Mouse (Mus musculus) spleen, adult 2 months (tissue): ENCODE measurements around the gene Hecw2. TPM values are rescaled to one million over a fixed set of nuclear protein-coding genes. Genes with fewer than 3 reads are reported as not detected.

Experiments
- DNase-seq, 2 experiments: peaks; one replicate each; pipeline versions ENCODE4 v3.0.0 to v3.0.0-alpha.2; 2012 to 2021; ENCODE audit warnings: low spot score in 2 of 2, low read depth in 1 of 2
- H3K27ac ChIP-seq: fragments of 200-500 bp; 2 replicates; pipeline ENCODE4 v1.5.1; 2012; ENCODE audit warnings: low read length, inconsistent platforms; ENCODE audit not compliant: insufficient read depth
- H3K27me3 ChIP-seq: fragments of 200-500 bp; 2 replicates; pipeline ENCODE4 v1.6.1; 2012; ENCODE audit warnings: mild to moderate bottlenecking, moderate library complexity, low read length, inconsistent platforms; ENCODE audit not compliant: control insufficient read depth, insufficient read depth
- H3K36me3 ChIP-seq: fragments of 200-500 bp; 2 replicates; pipeline ENCODE4 v1.6.1; 2012; ENCODE audit warnings: mild to moderate bottlenecking, low read length, inconsistent platforms; ENCODE audit not compliant: control insufficient read depth, insufficient read depth
- H3K4me1 ChIP-seq: fragments of 200-500 bp; 2 replicates; pipeline ENCODE4 v1.6.1; 2011; ENCODE audit warnings: inconsistent platforms; ENCODE audit not compliant: control insufficient read depth, insufficient read depth, insufficient read length
- H3K4me3 ChIP-seq: fragments of 200-500 bp; 2 replicates; pipeline ENCODE4 v1.5.1; 2011; ENCODE audit warnings: mild to moderate bottlenecking, inconsistent platforms; ENCODE audit not compliant: insufficient read depth, insufficient read length; ENCODE audit errors: extremely low read depth
- CTCF ChIP-seq: fragments of 200-500 bp; IDR thresholded peaks from 2 replicates; pipeline ENCODE4 v1.5.1; 2011; ENCODE audit warnings: mild to moderate bottlenecking, inconsistent platforms; ENCODE audit not compliant: insufficient read depth, insufficient read length, insufficient replicate concordance; ENCODE audit errors: extremely low read depth
- POLR2A ChIP-seq: fragments of 200-500 bp; IDR thresholded peaks from 2 replicates; pipeline ENCODE4 v1.6.1; 2011; ENCODE audit warnings: low read depth, low read length, inconsistent platforms
- WGBS: fragments of 180-500 bp; shearing (Covaris S2); methylation state at CpG from one replicate; pipeline ENCODE4 v1.1.7; 2018; 5-methylcytosine and 5-hydroxymethylcytosine counted together
- polyA plus RNA-seq: library from polyadenylated mRNA; depleted of rRNA; stranded (reverse); fragments of >200 nt; gene quantifications from 2 replicates; pipeline ENCODE4 v1.2.3, GENCODE M21; 2012

Gene Hecw2
- polyA plus RNA-seq, 1 experiment, result 0.19 TPM

DNA sequence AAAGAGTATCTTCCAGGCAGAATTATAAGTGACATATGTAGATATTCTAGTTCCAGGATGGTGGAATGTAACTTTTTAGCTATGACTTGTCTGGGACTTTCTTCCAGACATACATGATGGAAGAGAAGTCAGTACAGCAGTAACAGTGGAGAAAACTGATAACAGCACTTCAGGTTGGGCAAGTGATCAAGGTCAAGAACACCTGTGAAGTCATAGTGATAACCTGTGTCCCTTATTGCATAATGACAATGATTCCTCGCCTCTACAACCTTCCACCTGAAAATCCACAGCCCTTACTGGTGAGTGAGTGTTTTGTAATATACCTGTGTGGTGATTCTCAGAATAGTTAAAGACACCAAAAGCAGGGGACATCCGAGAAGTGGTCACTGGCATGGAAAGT lies 400.7 kb downstream of the Hecw2 start:
- Histone ChIP-seq H3K4me1 (peaks cover 26% of the 10 kb centered on the region), H3K27ac (no peak overlapping the region), H3K27me3 (no peaks in the 10 kb centered on the region), H3K36me3 (no peaks in the 10 kb centered on the region), H3K4me3 (no peak overlapping the region)
- TF ChIP-seq CTCF (no peak), POLR2A (no peak)
- no peak for DNase-seq
- WGBS, result 89% methylated on average over 2 of the region's 2 CpGs

DNA sequence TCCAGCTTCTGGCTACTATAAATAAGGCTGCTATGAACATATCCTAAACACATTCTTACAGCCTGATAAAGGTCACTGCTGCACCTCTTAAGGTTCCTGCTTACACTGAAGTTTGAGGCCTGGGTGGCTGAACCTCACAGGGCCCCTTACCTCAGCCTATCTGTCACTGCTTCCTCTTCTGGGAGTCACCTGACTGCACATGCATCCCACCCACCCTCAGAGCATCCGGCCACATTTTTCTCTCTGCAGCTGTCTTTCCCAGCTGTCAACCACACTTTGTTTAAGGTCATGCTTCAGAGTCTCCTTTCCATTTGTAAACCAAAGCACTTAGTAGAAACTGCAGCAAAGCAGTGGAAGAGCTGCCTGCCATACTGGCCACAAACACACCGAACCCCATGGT lies 403.6 kb downstream of the Hecw2 start:
- H3K27me3 ChIP-seq, result no peaks in the 10 kb centered on the region
- DNase-seq, result peak; percentile 86 to 95
- H3K4me3 ChIP-seq, result peak overlapping the region; percentile 21; the same call in 1 of the 2 replicates
- peak overlapping the region; percentile 95 for H3K27ac ChIP-seq
- WGBS, result 15% methylated on average over 2 of the region's 2 CpGs
- H3K36me3 ChIP-seq, result no peaks in the 10 kb centered on the region
- TF ChIP-seq CTCF, result no peak
- TF ChIP-seq POLR2A, result peak; percentile 52
- H3K4me1 ChIP-seq, result peaks cover 37% of the 10 kb centered on the region; the same call in 1 of the 2 replicates

GRCm38 (mm10) chr1:53784721-53785418 lies 410.1 kb downstream of the Hecw2 start, which contains the start of gene Stk17b:
TSS of gene Stk17b (minus strand) at chr1:53785224.
- Histone ChIP-seq H3K36me3 (peaks cover 2% of the 10 kb centered on the region; the same call in 1 of the 2 replicates), H3K4me3 (peak within 1 kb of the TSS; percentile 96), H3K4me1 (peaks cover 23% of the 10 kb centered on the region), H3K27me3 (no peaks in the 10 kb centered on the region), H3K27ac (peak within 1 kb of the TSS; percentile 99)
- peak; percentile 99 for TF ChIP-seq POLR2A
- TF ChIP-seq CTCF, result no peak
- WGBS, result 0% methylated on average over 80 of the region's 81 CpGs
- DNase-seq, result peak; percentile 86 to 93

GRCm38 (mm10) chr1:53784291-53784720 lies 410.7 kb downstream of the Hecw2 start:
- Histone ChIP-seq H3K27me3 (no peaks in the 10 kb centered on the region), H3K4me1 (peaks cover 21% of the 10 kb centered on the region), H3K36me3 (peaks cover 2% of the 10 kb centered on the region; the same call in 1 of the 2 replicates), H3K4me3 (peak overlapping the region; percentile 96), H3K27ac (peak overlapping the region; percentile 99)
- DNase-seq, result no peak
- TF ChIP-seq CTCF (no peak), POLR2A (no peak)
- WGBS, result under 1% methylated on average over 17 of the region's 17 CpGs

- 26% methylated on average over 1 of the region's 1 CpGs for WGBS
- Histone ChIP-seq H3K27me3 (no peaks in the 10 kb centered on the region), H3K27ac (peak overlapping the region; percentile 90), H3K4me3 (peak overlapping the region; percentile 62), H3K4me1 (peaks cover 15% of the 10 kb centered on the region), H3K36me3 (peaks cover 5% of the 10 kb centered on the region; the same call in 1 of the 2 replicates)
- DNase-seq, result no peak
- TF ChIP-seq CTCF, result no peak
- no peak for TF ChIP-seq POLR2A
These were observed 412.0 kb downstream of the Hecw2 start for GRCm38 (mm10) chr1:53782956-53783355.

- TF ChIP-seq CTCF (no peak), POLR2A (no peak)
- WGBS, result 31% methylated on average over 3 of the region's 3 CpGs
- Histone ChIP-seq H3K36me3 (peaks cover 8% of the 10 kb centered on the region; the same call in 1 of the 2 replicates), H3K27me3 (no peaks in the 10 kb centered on the region), H3K4me1 (peaks cover 11% of the 10 kb centered on the region), H3K4me3 (peak overlapping the region; percentile 62), H3K27ac (peak overlapping the region; percentile 89)
- DNase-seq, result no peak
These were observed 412.9 kb downstream of the Hecw2 start for GRCm38 (mm10) chr1:53782079-53782478.

DNA sequence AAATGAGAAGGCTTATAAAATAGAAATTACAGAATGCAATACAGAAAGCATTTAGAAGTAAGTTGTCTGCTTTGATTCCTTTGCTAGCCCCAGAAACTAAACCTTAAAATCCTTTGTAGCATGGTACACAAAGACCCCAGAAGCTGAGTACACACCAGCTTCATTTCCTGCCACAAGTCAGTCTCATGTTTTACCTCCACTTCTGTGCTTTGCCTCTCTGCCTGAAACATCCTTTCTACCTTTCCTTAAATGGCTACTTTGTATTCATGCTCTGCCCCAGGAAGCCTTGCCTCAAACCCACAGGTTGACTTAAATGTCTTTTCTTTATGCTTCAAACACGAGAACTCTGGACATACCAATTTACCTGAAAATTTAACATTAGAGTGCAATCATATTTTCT lies 413.7 kb downstream of the Hecw2 start:
- Histone ChIP-seq H3K4me1 (peaks cover 7% of the 10 kb centered on the region), H3K4me3 (peak overlapping the region; percentile 31; the same call in 1 of the 2 replicates), H3K36me3 (peaks cover 8% of the 10 kb centered on the region; the same call in 1 of the 2 replicates), H3K27ac (peak overlapping the region; percentile 49), H3K27me3 (no peaks in the 10 kb centered on the region)
- 8% methylated on average over 1 of the region's 1 CpGs for WGBS
- DNase-seq, result peak in 1 of 2 experiments; percentile 44
- TF ChIP-seq POLR2A, result no peak
- TF ChIP-seq CTCF, result no peak
